Mouse (Mus musculus): Measurements from ENCODE around the gene Katnb1. TPM values are rescaled to one million over a fixed set of nuclear protein-coding genes. Genes with fewer than 3 reads are reported as not detected.

The Katnb1 gene
- polyA plus RNA-seq, 1 experiment from 2014 or later, result 33.3 TPM

DNA sequence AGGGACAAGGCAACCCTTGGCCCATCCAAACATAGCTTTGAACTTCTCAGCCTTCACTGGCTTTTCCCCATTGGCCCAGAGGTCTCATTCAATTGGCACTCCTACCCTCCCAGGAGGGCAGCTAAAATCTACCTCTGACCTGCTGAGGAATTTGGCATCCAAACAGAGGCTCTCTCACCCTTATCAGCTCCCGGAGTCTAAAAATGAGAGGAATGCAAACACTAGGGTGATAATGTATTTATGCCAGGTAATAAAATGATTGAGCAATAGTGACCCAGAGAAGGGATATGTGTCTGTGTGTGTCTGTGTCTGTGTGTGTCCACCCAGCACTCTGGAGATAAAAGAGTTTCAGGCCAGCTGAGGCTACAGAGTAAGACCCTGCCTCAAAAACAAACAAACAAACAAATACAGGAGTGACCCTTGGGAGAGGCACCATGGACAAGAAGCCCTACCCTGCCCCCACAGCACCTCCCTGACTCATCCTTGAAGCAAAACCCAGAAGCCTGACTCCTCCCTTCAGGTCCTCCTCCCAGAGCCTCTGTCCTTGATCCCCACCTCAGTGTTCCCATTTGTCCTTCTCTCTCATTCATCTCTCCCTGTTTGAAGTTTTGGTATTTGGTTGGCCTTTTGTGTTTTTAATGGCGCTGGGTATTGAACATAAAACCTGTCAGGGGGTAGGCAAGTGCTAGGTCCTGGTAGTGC, 65.2 kb downstream of the Katnb1 start:
- H3K27ac ChIP-seq, result no peak overlapping the region
- no peaks in the 10 kb centered on the region for H3K36me3 ChIP-seq
- peaks cover 43% of the 10 kb centered on the region for H3K4me1 ChIP-seq
- H3K27me3 ChIP-seq (ENCODE audit: low read depth, poor library complexity, severe bottlenecking), result 0 out of 2 replicates have a peak, but pooled peaks cover 3% of the 10 kb centered on the region
- H3K4me3 ChIP-seq, result no peak overlapping the region
- H3K9me3 ChIP-seq (replicated peaks), result no peaks in the 10 kb centered on the region
- WGBS, result 63% methylated on average over 2 of the region's 2 CpGs
- DNase-seq (ENCODE audit: low spot score), result no peak

DNA sequence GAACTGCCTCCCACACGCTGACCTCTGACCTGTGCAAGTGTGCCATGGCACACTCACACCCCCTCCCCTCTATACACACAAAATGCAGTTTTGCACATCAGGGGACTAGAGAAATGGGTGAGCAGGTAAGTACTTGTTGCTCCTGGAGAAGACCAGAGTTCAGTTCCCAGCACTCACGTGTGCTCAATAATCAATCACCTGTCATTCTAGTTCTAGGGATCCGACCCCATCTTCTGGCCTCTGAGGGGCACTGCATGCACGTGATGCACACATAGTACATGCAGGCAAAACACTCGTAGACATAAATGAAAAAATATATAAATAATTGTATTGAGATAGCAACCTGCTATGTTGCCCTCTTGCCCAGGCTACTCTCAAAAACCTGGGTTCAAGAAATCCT, 65.9 kb downstream of the Katnb1 start:
- Histone ChIP-seq H3K9me3 (replicated peaks) (no peaks in the 10 kb centered on the region), H3K27me3 (ENCODE audit: low read depth, poor library complexity, severe bottlenecking) (no peaks in the 10 kb centered on the region), H3K36me3 (no peaks in the 10 kb centered on the region), H3K4me3 (no peak overlapping the region), H3K27ac (no peak overlapping the region), H3K4me1 (peaks cover 36% of the 10 kb centered on the region)
- 92% methylated on average over 5 of the region's 5 CpGs for WGBS
- no peak for DNase-seq (ENCODE audit: low spot score)

DNA sequence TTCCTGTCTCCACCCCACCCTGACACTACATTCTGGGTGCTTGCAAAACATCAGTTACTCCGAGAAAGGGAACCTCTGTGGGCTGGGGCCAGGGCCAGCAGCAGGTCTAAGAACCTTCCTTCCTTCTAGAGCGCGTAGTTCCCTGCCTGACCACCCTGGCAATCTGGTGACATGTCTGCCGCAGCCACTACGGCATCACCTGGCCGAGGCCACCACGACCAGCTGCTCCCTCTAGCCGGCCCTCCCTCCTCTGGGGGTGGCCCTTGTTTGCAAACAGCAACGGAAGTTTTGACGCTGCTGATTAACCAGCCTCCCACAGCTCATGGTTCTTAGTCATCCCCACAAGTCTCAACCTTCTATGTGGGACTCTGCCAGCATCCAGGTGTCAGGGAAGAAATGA, 68.4 kb downstream of the Katnb1 start:
- 56% methylated on average over 10 of the region's 10 CpGs for WGBS
- Histone ChIP-seq H3K36me3 (no peaks in the 10 kb centered on the region), H3K27ac (no peak overlapping the region), H3K4me3 (no peak overlapping the region), H3K4me1 (peaks cover 11% of the 10 kb centered on the region; the same call in 1 of the 2 replicates), H3K27me3 (ENCODE audit: low read depth, poor library complexity, severe bottlenecking) (no peaks in the 10 kb centered on the region), H3K9me3 (replicated peaks) (no peaks in the 10 kb centered on the region)
- no peak for DNase-seq (ENCODE audit: low spot score)

DNA sequence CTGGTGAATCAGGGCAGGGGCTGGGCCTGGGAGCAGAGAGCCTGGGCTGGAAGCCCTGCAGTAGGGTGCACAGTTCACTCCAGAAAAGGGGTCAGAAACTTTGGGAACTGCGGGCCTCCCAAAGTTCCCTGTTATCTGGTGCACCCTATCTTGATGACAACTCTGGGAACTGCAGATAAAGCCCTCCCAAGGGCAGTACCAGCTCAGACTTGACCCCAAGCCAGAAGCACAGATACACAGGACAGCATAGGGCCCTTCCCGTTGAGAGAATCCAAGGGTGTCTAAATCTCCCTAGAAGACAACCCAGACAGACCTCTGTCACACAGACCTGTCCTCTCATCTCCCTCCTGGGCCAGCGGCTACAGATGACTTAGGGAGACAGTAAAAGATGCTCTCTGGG, 69.6 kb downstream of the Katnb1 start:
- 93% methylated on average over 3 of the region's 3 CpGs for WGBS
- H3K4me1 ChIP-seq, result peaks cover 13% of the 10 kb centered on the region
- no peak for DNase-seq (ENCODE audit: low spot score)

More for the DNA sequence above, 69.6 kb downstream of the Katnb1 start:
- H3K27ac ChIP-seq, result no peak overlapping the region
- H3K27me3 ChIP-seq (ENCODE audit: low read depth, poor library complexity, severe bottlenecking), result no peaks in the 10 kb centered on the region
- no peaks in the 10 kb centered on the region for H3K9me3 ChIP-seq (replicated peaks)
- H3K4me3 ChIP-seq, result no peak overlapping the region
- H3K36me3 ChIP-seq, result no peaks in the 10 kb centered on the region

Other genes with a start within 250 kb of the Katnb1 start
- gene Coq9, start 242.9 kb upstream of the Katnb1 start, polyA plus RNA-seq (2016; fragmentation: Nextera tagmentation; extraction: Ambion mirVana), result 51.2 and 65.5 TPM in 2 replicates
- 195 and 198 TPM in 2 replicates for gene Ciapin1, start 242.8 kb upstream of the Katnb1 start, polyA plus RNA-seq (2016; fragmentation: Nextera tagmentation; extraction: Ambion mirVana)
- 201 and 208 TPM in 2 replicates for gene Polr2c, start 223.7 kb upstream of the Katnb1 start, polyA plus RNA-seq (2016; fragmentation: Nextera tagmentation; extraction: Ambion mirVana)
- gene Dok4, start 204.9 kb upstream of the Katnb1 start, polyA plus RNA-seq (2016; fragmentation: Nextera tagmentation; extraction: Ambion mirVana), result 23.4 and 33.1 TPM in 2 replicates
- gene Ccdc102a, start 163.1 kb upstream of the Katnb1 start, polyA plus RNA-seq (2016; fragmentation: Nextera tagmentation; extraction: Ambion mirVana), result 27.0 and 32.3 TPM in 2 replicates
- 0.18 and 0.74 TPM in 2 replicates for gene Adgrg5, start 157.5 kb upstream of the Katnb1 start, polyA plus RNA-seq (2016; fragmentation: Nextera tagmentation; extraction: Ambion mirVana)
- 7.0 and 11.6 TPM in 2 replicates for gene Adgrg1, start 106.4 kb upstream of the Katnb1 start, polyA plus RNA-seq (2016; fragmentation: Nextera tagmentation; extraction: Ambion mirVana)
- gene Adgrg3, start 63.5 kb upstream of the Katnb1 start, polyA plus RNA-seq (2016; fragmentation: Nextera tagmentation; extraction: Ambion mirVana), result 3.4 and 4.2 TPM in 2 replicates
- gene Drc7, start 26.1 kb upstream of the Katnb1 start, polyA plus RNA-seq (2016; fragmentation: Nextera tagmentation; extraction: Ambion mirVana), result 0.23 TPM in 2 replicates
- 10.8 and 13.2 TPM in 2 replicates for gene Kifc3, start 121.6 kb downstream of the Katnb1 start, polyA plus RNA-seq (2016; fragmentation: Nextera tagmentation; extraction: Ambion mirVana)
- gene Cngb1, start 225.4 kb downstream of the Katnb1 start, polyA plus RNA-seq (2016; fragmentation: Nextera tagmentation; extraction: Ambion mirVana), result 0.04 TPM in 1 of 2 replicates, not detected in the other
- not detected in 2 replicates for gene Tepp, start 229.4 kb downstream of the Katnb1 start, polyA plus RNA-seq (2016; fragmentation: Nextera tagmentation; extraction: Ambion mirVana)